Comparison of ENCODE assay signal across 11 mouse cellular contexts in genomic region chr2:18943930-18944329, GRCm38 (mm10). TPM values are rescaled to one million over a fixed set of nuclear protein-coding genes. Genes with fewer than 3 reads are reported as not detected.
DNase-seq lines count a peak whose midpoint lies in the region; ATAC-seq and TF ChIP-seq lines count a peak whose summit lies in the region.
"Had no signal": no experiment of that assay in that cellular context is flagged by ENCODE, and none has a peak within 500 bp of the region (broad histone marks: within the 10 kb centered on the region; RNA-seq: fewer than 3 reads in every experiment).

No protein-coding gene starts in this region.

- no peak for DNase-seq in liver, adult 2 months (ENCODE audit: extremely low read depth, low read depth, low spot score)
- DNase-seq in lung, postnatal 36 days = peak; percentile 80
- no peak for DNase-seq in gastrocnemius, postnatal 4 days (ENCODE audit: low spot score in 2 of 2)
- DNase-seq in right cerebral cortex, adult 18-20 months = no peak
- no peak for DNase-seq in cerebellum, adult 9-11 months
- DNase-seq: cerebellum, postnatal 25 days had no signal

- no peaks in the 10 kb centered on the region for H3K27me3 ChIP-seq in liver, adult 2 months (ENCODE audit: control insufficient read depth, insufficient read depth, low read length)
- H3K27me3 ChIP-seq in liver, embryonic 12.5 days (replicated peaks) = no peaks in the 10 kb centered on the region
- H3K27me3 ChIP-seq in heart, embryonic 11.5 days (ENCODE audit: control insufficient read depth, insufficient read depth, low read length) = no peaks in the 10 kb centered on the region
- no peaks in the 10 kb centered on the region for H3K27me3 ChIP-seq in kidney, embryonic 16.5 days (ENCODE audit: insufficient read depth, low read length)

- no peak for TF ChIP-seq POLR2A in liver, adult 2 months (IDR thresholded peaks at IDR 0.05; ENCODE audit: extremely low read depth, insufficient read depth, low read length)

- H3K4me1 ChIP-seq in liver, adult 2 months (ENCODE audit: control insufficient read depth, insufficient read depth, low read length) = no peaks in the 10 kb centered on the region; the same call in none of the 2 replicates
- H3K4me1 ChIP-seq in liver, embryonic 12.5 days = peaks cover 90% of the 10 kb centered on the region
- peaks cover 44% of the 10 kb centered on the region for H3K4me1 ChIP-seq in heart, embryonic 11.5 days (ENCODE audit: control insufficient read depth, insufficient read depth, low read length)
- H3K4me1 ChIP-seq in kidney, embryonic 16.5 days (ENCODE audit: insufficient read depth, low read length) = peaks cover 37% of the 10 kb centered on the region

- H3K36me3 ChIP-seq in liver, adult 2 months (ENCODE audit: control insufficient read depth, insufficient read depth, low read length) = no peaks in the 10 kb centered on the region
- no peaks in the 10 kb centered on the region for H3K36me3 ChIP-seq in liver, embryonic 12.5 days
- no peaks in the 10 kb centered on the region for H3K36me3 ChIP-seq in heart, embryonic 11.5 days (ENCODE audit: control insufficient read depth, insufficient read depth, low read length)
- no peaks in the 10 kb centered on the region for H3K36me3 ChIP-seq in kidney, embryonic 16.5 days (ENCODE audit: insufficient read depth, low read length)
- H3K36me3 ChIP-seq: hindbrain, embryonic 10.5 days; midbrain, embryonic 10.5 days had no signal

- no peak overlapping the region for H3K4me3 ChIP-seq in liver, adult 2 months (ENCODE audit: insufficient read depth, low read depth, low read length)
- H3K4me3 ChIP-seq in liver, embryonic 12.5 days = no peak overlapping the region
- no peak overlapping the region for H3K4me3 ChIP-seq in heart, embryonic 11.5 days (ENCODE audit: low read depth, low read length)
- H3K4me3 ChIP-seq in kidney, embryonic 16.5 days (ENCODE audit: low read length) = no peak overlapping the region
- H3K4me3 ChIP-seq: hindbrain, embryonic 10.5 days; midbrain, embryonic 10.5 days had no signal

- TF ChIP-seq CTCF in liver, adult 2 months (IDR thresholded peaks at IDR 0.05; ENCODE audit: low read depth, low read length) = no peak

- H3K27ac ChIP-seq in liver, adult 2 months (replicated peaks; ENCODE audit: insufficient read depth, low read depth, low read length) = peak overlapping the region; percentile 59
- H3K27ac ChIP-seq in liver, embryonic 12.5 days = no peak overlapping the region; the same call in 1 of the 2 replicates
- H3K27ac ChIP-seq in heart, embryonic 11.5 days (ENCODE audit: low read depth, low read length) = peak overlapping the region; percentile 74
- H3K27ac ChIP-seq in kidney, embryonic 16.5 days (ENCODE audit: low read length) = peak overlapping the region; percentile 81
- H3K27ac ChIP-seq: hindbrain, embryonic 10.5 days; midbrain, embryonic 10.5 days had no signal

- ATAC-seq in liver, embryonic 12.5 days = no peak
- ATAC-seq in heart, embryonic 11.5 days (replicated peaks; ENCODE audit: insufficient number of reproducible peaks, low FRiP score, low TSS enrichment) = no peak
- ATAC-seq in kidney, embryonic 16.5 days (ENCODE audit: low FRiP score, low TSS enrichment) = 0 out of 2 replicates have a peak, but pooled peaks have one; percentile 19

- H3K9me3 ChIP-seq in liver, embryonic 12.5 days (replicated peaks) = no peaks in the 10 kb centered on the region
- H3K9me3 ChIP-seq in heart, embryonic 11.5 days (replicated peaks; ENCODE audit: control insufficient read depth, low read length) = no peaks in the 10 kb centered on the region
- no peaks in the 10 kb centered on the region for H3K9me3 ChIP-seq in kidney, embryonic 16.5 days (ENCODE audit: low read length)
- H3K9me3 ChIP-seq: hindbrain, embryonic 10.5 days; midbrain, embryonic 10.5 days had no signal

- WGBS in liver, adult 2 months = 82% methylated on average over 2 of the region's 2 CpGs
- 75% methylated on average over 2 of the region's 2 CpGs for WGBS in liver, embryonic 12.5 days (ENCODE audit: insufficient replicate concordance)
- WGBS in heart, embryonic 11.5 days (ENCODE audit: insufficient replicate concordance) = 72% methylated on average over 2 of the region's 2 CpGs
- 76% methylated on average over 2 of the region's 2 CpGs for WGBS in kidney, embryonic 16.5 days

- H3K79me2 ChIP-seq in liver, adult 2 months (ENCODE audit: control insufficient read depth, insufficient read depth, low read length) = no peaks in the 10 kb centered on the region

- no peak overlapping the region for H3K4me2 ChIP-seq in liver, embryonic 12.5 days
- H3K4me2 ChIP-seq in heart, embryonic 11.5 days = no peak overlapping the region
- H3K4me2 ChIP-seq in kidney, embryonic 16.5 days (replicated peaks; ENCODE audit: low read depth, low read length) = no peak overlapping the region

- H3K9ac ChIP-seq in liver, adult 2 months (ENCODE audit: low read depth, low read length) = no peak overlapping the region
- H3K9ac ChIP-seq in liver, embryonic 12.5 days = no peak overlapping the region
- no peak overlapping the region for H3K9ac ChIP-seq in heart, embryonic 11.5 days (ENCODE audit: low read depth, low read length)
- H3K9ac ChIP-seq in kidney, embryonic 16.5 days (replicated peaks; ENCODE audit: low read length) = no peak overlapping the region

RNA-seq across cellular contexts. Expression of gene Pip4k2a, which starts 54.0 kb away (rescaled TPM):
- 2.8 and 3.6 TPM in 2 replicates for total RNA-seq in liver, adult 2 months (2014; rRNA removed)
- polyA plus RNA-seq in liver, adult 2 months (2012; rRNA removed) = 0.82 and 1.7 TPM in 2 replicates
- 26.2 and 26.4 TPM in 2 replicates for polyA plus RNA-seq in liver, embryonic 12.5 days (2016; fragmentation: Nextera tagmentation; extraction: Ambion mirVana)
- 7.1 and 7.7 TPM in 2 replicates for polyA plus RNA-seq in heart, embryonic 11.5 days (2014; fragmentation: Nextera tagmentation; extraction: Ambion mirVana)
- 13.0 TPM in 2 replicates for polyA plus RNA-seq in kidney, embryonic 16.5 days (2015; fragmentation: Nextera tagmentation; extraction: Ambion mirVana)
- total RNA-seq in gastrocnemius, postnatal 4 days (2021) = 10 to 100 TPM; 22.4 to 25.2 TPM

RNA-seq across cellular contexts. Expression of gene 4930426L09Rik, which starts 54.2 kb away (rescaled TPM):
- total RNA-seq in liver, adult 2 months (2014; rRNA removed) = not detected in 2 replicates
- polyA plus RNA-seq in liver, adult 2 months (2012; rRNA removed) = 0.10 and 0.11 TPM in 2 replicates
- 0.29 and 0.30 TPM in 2 replicates for polyA plus RNA-seq in liver, embryonic 12.5 days (2016; fragmentation: Nextera tagmentation; extraction: Ambion mirVana)
- polyA plus RNA-seq in heart, embryonic 11.5 days (2014; fragmentation: Nextera tagmentation; extraction: Ambion mirVana) = 0.46 and 0.49 TPM in 2 replicates
- polyA plus RNA-seq in kidney, embryonic 16.5 days (2015; fragmentation: Nextera tagmentation; extraction: Ambion mirVana) = 0.17 and 0.42 TPM in 2 replicates
- under 1 TPM; 0.23 to 0.49 TPM for total RNA-seq in gastrocnemius, postnatal 4 days (2021)
